Mouse (Mus musculus): ENCODE data around the gene Hdhd5.

Gene Hdhd5

DNA sequence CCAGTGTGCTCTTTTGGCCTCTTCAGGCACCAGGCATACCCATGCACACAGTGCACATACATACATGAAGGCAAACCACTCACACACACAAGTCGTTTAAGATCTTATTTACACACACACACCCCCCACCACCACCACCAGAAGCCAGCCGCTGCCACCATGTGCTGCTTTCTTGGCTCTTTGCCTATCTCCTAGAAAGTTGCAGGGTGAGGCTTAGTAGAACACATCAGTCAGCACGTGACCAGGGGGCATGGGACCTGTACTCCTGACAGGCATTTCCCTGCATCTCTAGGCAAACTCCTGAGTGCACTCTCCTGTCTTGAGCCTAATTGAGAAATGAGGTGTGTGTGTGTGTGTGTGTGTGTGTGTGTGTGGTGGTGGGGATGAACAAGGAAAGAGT, 46.1 kb downstream of the Hdhd5 start:
- DNase-seq (ENCODE audit: low read depth in 1 of 2, low spot score in 2 of 2), result no peak

DNA sequence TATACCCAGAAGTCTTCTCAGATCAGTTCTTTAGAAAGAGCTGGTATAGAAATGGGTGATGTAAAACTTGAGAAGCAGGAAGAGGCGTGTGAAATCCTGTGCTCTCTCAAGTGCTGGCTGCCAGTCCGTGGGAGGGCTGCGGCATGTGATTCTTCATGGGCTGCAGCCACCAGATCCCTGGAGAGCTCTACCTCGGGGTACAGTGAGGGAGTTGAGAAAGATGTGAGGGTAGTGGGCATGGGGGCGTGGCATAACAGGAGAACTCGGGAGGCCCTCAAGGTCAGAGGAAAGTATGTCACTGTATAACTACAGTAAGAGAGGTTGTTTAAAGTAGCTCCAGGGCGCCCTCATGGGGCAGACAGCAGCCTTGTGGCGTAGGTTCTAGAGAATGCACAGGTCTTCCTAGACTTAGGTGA, 47.9 kb downstream of the Hdhd5 start:
- no peak for DNase-seq (ENCODE audit: low read depth in 1 of 2, low spot score in 2 of 2)

DNA sequence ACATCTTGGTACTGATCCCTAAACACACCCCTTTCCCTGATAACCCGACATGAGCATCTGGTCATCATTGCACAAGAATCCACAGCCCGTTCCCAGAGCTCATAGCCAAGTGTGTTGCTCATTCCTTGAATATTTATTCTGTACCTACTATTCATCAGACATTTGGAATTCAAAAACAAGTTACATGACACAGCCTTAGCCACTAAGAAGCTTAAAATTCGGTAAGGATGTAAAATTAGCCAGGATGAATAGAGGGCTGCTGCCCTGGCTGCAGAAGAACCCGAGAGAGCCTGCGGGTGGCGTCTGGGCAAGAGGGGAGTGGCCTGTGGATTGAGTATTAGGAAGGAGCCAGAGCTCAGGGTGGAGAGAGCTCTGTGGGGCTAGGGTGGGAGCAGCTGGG, 48.4 kb downstream of the Hdhd5 start:
- no peak for DNase-seq (ENCODE audit: low read depth in 1 of 2, low spot score in 2 of 2)

DNA sequence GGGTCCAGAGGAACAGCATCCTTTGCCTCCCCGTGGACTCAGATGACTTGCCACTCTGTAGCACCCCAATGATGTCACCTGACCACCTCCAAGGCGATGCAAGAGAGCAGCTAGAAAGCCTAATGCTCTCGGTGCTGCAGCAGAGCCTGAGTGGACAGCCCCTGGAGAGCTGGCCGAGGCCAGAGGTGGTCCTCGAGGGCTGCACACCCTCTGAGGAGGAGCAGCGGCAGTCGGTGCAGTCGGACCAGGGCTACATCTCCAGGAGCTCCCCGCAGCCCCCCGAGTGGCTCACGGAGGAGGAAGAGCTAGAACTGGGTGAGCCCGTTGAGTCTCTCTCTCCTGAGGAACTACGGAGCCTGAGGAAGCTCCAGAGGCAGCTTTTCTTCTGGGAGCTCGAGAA, 49.1 kb downstream of the Hdhd5 start:
- no peak for DNase-seq (ENCODE audit: low read depth in 1 of 2, low spot score in 2 of 2)

GRCm38 (mm10) chr6:120481538-120481937, 49.6 kb downstream of the Hdhd5 start:
- peak in 1 of 2 experiments; percentile 51 for DNase-seq (ENCODE audit: low read depth in 1 of 2, low spot score in 2 of 2)

DNA sequence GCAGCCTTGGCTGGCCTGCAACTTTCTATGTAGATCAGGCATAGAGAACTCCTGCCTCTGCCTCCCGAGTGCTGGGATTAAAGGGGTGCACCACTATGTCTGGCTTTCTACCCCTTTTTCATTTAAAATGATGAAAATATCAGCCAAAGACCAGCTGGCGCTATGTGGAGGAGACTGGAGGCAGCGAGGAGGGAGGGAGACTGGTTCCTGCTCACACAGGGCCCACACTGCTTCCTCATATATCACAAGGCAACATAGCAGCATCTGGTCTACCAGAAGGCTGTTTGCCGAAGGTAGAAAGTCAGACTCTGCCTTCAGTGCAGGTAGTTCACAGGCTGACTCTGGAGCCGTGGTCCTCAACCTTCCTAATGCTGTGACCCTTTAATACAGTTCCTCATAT, 50.8 kb downstream of the Hdhd5 start:
- DNase-seq (ENCODE audit: low read depth in 1 of 2, low spot score in 2 of 2), result no peak

DNA sequence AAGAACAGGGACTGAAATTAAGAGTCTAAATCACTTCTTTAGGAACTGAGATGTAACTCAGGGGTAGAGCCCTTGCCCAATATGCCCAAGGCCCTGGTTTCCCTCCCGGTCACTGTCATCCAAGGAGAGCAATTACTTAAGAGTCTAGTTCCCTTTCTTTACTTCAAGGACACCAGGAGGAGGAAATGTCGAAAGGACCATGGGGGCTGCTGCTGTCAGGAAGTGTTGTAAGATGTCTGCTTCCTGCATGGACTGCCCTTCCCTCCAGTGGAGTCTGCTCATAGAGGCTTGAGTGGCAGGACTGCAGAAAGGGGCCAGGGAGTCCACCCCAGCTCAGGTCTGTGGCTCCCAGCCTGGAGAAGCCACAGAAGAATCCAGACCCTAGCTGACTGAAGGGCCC, 51.8 kb downstream of the Hdhd5 start:
- peak; percentile 67 to 85 for DNase-seq (ENCODE audit: low read depth in 1 of 2, low spot score in 2 of 2)

DNA sequence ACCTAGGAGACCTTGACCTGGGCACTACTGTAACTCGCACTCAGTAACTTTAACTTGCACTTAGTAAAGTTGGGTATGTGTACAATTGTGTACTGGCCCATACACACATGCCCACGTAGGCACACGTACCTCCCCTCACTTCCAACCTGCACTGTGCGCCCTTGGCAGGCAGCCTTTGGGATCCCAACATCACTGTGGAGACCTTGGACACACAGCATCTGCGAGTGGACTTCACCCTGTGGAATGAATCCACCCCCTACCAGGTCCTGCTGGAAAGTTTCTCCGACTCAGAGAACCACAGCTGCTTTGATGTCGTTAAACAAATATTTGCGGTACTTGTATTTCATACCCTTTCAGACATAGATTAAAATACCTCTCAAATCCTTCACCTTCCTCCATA, 55.8 kb downstream of the Hdhd5 start:
- no peak for DNase-seq (ENCODE audit: low read depth in 1 of 2, low spot score in 2 of 2)

DNA sequence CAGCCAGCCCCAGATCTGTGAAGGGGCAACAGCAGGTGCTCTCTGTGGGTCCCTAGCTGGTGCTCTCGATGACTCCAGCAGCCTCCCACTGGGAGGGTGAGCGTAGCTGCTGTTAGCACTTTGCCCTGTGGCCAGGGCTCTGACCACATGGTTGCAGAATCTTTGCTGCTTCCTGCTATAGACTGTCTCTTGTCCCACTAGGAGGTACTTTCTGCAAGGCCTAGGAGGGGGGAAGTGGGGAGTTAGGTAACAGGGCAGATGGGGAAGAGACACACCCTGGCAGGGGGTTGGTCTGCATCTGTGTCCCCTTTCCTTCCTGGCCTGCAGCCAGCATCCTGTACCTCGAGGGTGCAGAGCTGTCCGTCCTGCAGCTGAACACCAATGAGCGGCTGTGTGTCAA, 57.7 kb downstream of the Hdhd5 start:
- DNase-seq (ENCODE audit: low read depth in 1 of 2, low spot score in 2 of 2), result peak; percentile 81 to 92

DNA sequence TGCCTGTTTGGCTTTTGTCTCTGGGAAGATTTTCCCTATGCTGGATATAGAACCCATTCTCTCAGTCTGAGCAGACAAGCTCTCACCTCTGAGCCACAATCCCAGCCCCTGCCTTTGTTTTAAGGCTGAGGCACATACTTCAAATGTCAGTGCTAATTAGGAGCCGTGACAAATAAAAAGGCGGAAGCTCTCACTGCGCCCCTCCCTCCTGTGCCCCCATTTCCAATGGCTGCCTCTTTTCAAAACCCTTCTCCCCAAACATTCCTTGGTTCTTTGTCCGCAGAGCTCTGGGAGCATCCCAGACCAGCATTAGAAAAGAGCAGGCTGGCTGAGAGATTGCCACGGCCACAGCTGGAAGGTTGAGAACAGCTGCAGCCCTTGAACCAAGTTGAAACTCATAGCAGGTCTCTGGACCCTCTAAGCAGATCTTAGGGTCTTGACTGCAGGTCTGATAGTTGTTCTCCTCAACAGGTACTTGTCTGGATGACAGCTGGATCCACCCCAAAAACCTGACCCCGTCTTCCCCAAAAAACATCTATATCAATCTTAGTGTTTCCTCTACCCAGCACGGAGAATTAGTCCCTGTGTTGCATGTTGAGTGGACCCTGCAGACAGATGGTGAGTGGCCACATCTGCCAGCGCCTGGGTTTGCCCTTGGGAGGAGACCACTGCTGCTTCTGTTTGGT, 58.5 kb downstream of the Hdhd5 start:
- DNase-seq (ENCODE audit: low read depth in 1 of 2, low spot score in 2 of 2), result no peak

GRCm38 (mm10) chr6:120471991-120472441, 59.1 kb downstream of the Hdhd5 start:
- peak in 1 of 2 experiments; percentile 51 for DNase-seq (ENCODE audit: low read depth in 1 of 2, low spot score in 2 of 2)

- peak; percentile 54 to 65 for DNase-seq (ENCODE audit: low read depth in 1 of 2, low spot score in 2 of 2)
These were observed 60.5 kb downstream of the Hdhd5 start for GRCm38 (mm10) chr6:120470666-120471065.

DNA sequence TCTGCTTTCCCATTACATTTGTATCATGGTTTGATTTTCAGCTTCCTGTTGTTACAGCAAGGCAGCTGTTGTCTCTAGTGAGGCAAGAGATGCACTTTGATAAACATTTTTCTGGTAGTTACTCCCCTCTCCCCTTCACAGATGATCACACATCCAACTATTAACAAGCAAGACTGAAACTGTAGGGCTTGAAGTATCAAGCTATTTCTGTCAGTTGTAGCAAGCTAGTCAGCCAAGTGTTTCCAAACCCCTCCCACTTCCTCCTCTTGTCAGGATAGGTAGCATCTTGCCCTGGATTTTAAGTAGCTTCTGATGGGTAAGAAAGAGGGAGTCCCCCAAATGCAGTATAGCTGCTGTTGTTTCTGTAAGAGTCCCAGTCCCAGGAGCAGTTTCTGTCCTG, 61.3 kb downstream of the Hdhd5 start:
- no peak for DNase-seq (ENCODE audit: low read depth in 1 of 2, low spot score in 2 of 2)

- DNase-seq (ENCODE audit: low read depth in 1 of 2, low spot score in 2 of 2), result no peak
These were observed 61.9 kb downstream of the Hdhd5 start for GRCm38 (mm10) chr6:120469268-120469667.

GRCm38 (mm10) chr6:120468259-120468658, 62.9 kb downstream of the Hdhd5 start:
- no peak for DNase-seq (ENCODE audit: low read depth in 1 of 2, low spot score in 2 of 2)

DNA sequence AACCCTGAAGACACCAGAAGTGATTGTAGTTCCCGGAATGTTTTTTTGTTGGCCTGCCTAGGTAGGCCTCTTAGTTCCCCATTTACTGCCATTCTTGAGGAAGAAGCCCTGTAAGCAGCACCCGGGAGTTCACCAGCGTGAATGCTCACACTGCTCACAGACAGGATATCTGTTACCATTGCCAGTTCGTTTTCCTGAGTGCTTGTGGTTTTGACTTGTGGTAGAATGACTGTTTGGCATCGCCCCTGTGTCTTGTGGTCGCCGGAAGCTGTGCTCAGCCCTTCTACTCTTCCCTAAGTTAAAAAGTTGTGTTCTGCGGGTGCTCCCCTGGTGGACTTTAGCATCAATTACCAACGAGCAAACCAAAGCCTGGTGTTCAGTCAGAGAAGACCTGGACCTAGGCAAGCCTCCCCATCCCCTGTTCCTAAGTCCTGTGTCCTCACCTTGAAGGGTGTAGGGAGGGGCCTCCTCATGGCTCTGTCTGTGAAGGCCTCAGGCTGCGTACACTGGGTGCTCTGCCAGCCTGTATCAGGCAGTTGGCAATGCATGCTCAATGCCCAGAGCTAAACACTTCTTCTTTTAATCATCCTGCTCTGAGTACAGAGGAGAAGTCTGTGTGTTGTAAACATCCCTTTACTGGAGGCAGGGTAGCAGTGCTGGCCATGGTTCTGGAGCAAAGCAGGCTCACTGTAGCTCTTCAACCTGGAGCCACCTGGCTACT, 64.3 kb downstream of the Hdhd5 start:
- peak; percentile 54 to 55 for DNase-seq (ENCODE audit: low read depth in 1 of 2, low spot score in 2 of 2)

DNA sequence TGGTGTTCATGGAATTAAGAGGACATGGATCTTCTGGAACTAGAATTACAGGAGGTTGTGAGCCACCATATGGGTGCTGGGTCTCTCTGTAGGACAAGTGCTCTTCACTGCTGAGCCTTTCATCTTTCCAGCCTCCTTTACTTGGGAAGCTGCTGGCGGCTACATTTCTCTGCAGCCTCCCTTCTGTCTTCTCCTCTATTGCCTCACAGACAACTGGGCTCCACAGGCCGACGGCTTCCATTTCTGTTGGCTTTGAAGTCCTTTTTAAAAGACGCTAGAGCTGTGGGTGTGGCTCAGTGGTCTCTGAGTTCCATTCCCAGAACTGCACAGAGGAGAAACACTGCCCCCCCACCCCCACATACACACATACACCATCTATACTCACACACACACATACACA, 65.7 kb downstream of the Hdhd5 start:
- DNase-seq (ENCODE audit: low read depth in 1 of 2, low spot score in 2 of 2), result no peak

- DNase-seq (ENCODE audit: low read depth in 1 of 2, low spot score in 2 of 2), result no peak
These were observed 66.6 kb downstream of the Hdhd5 start for GRCm38 (mm10) chr6:120464406-120464939.

DNA sequence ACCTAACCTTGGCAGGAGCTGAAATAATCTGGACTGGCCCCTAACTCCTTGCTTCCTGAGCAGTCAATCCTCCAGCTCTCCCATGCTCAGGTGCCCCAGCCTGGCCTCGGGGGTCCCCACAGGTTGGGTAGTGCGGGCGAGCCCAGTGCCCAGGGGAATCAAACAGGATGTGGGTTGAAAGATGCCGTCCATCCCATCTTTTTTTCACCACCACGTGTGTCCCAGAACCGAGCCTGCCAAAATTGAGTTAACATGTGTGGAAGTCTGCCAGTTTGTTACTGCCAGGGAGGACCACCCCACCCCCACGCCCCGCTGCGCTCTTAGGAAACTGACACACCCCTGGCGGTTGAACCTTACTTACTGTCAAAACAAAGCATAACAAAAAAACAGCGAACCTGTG, 67.2 kb downstream of the Hdhd5 start:
- DNase-seq (ENCODE audit: low read depth in 1 of 2, low spot score in 2 of 2), result no peak

DNA sequence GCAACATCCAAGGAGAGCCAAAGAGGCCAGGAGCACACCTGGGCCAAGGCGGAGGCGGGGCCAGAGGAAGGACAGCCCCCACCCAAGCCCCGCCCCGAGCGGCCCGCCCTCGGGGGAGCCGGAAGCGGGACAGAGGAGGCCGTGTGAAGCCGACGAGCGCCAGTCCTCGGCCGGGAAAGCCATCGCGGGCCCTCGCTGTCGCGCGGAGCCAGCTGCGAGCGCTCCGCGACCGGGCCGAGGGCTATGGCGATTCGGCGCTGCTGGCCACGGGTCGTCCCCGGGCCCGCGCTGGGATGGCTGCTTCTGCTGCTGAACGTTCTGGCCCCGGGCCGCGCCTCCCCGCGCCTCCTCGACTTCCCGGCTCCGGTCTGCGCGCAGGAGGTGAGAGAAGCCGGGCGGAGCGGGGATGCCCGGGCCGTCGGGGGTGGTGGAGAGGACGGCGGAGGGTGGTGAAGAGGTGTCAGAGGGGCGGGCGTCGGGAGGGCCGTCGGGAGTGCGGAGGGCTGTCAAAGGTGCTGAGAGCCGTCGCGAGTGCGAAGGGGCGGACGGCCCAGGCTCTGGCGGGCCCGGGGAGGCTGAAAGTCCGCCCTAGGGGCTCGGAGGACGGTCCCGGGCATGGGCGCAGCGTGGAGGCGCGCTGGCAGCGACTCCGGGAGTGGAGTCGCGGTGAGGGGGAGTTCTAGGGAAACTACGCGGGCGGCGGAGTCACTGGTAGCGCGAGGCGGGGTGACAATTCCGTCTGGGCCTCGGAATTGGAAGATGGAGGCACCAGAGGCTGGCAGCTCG, 67.8 kb downstream of the Hdhd5 start, which contains the start of gene Il17ra:
Il17ra (plus strand) TSS at position 162 of the 786 bp plus-strand sequence.
- DNase-seq (ENCODE audit: low read depth in 1 of 2, low spot score in 2 of 2), result peak in 1 of 2 experiments; percentile 58

- DNase-seq (ENCODE audit: low read depth in 1 of 2, low spot score in 2 of 2), result no peak
These were observed 68.9 kb downstream of the Hdhd5 start for GRCm38 (mm10) chr6:120462251-120462650.
